Mouse (Mus musculus) erythroid progenitor cell, adult 5-6 weeks (primary cell): ENCODE data around the gene Cd8b1. TPM values are rescaled to one million over a fixed set of nuclear protein-coding genes. Genes with fewer than 3 reads are reported as not detected.
"Not testable (repeated sequence)": the region's sequence is repeated elsewhere in the genome, so short reads cannot be mapped to it uniquely, and the experiment has no call there.

Experiments
- ATAC-seq: replicated peaks from 2 replicates; pipeline ENCODE4 v1.8.0; 2016; ENCODE audit warnings: moderate number of reproducible peaks, mild to moderate bottlenecking, moderate TSS enrichment, inconsistent platforms; ENCODE audit not compliant: poor library complexity, low FRiP score, severe bottlenecking
- total RNA-seq, 2 experiments: library from RNA; stranded (forward) in 1 of 2; stranded (reverse) in 1 of 2; fragments of 150-400 nt in 1 of 2; fragments of 186-747, 209-891 nt in 1 of 2; gene quantifications; 2 replicates each; pipeline versions ENCODE4 v1.2.3 to v1.2.4; 2015 to 2017; ENCODE audit warnings: low replicate concordance in 2 of 2

Gene Cd8b1
- total RNA-seq (2015; ENCODE audit: low replicate concordance) (0.84 and 1.4 TPM in 2 replicates), total RNA-seq (2017; ENCODE audit: low replicate concordance) (0.51 TPM in 1 of 2 replicates, not detected in the other)

GRCm38 (mm10) chr6:71322491-71322921 is at the start of gene Cd8b1:
Gene Cd8b1 (plus strand): TSS chr6:71322788.
- ATAC-seq = no peak

DNA sequence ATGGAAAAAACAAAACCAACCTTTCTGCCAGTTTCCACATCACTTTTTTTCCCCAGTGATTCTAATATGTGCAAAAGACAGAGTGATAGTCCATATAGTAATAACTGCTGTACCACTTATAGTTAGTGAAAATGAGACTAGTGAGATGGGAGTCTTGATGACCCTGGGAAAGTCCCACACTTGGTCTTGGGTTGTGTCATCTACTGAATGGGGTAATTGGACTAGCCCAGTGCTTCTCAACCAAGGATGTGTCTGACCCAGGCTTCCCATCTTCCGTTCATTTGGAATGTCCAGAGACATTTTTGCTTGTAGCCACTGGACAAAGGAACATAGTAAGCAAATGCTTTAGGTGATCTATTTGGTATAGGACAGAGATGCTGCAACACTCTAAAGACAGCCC is 48.9 kb upstream of the Cd8b1 start:
- no peak for ATAC-seq

GRCm38 (mm10) chr6:71274621-71275020 is 48.0 kb upstream of the Cd8b1 start:
- ATAC-seq = no peak

- ATAC-seq = no peak
Measured at GRCm38 (mm10) chr6:71279418-71279817, 43.2 kb upstream of the Cd8b1 start.

GRCm38 (mm10) chr6:71293509-71293908 is 29.1 kb upstream of the Cd8b1 start:
- ATAC-seq = no peak

DNA sequence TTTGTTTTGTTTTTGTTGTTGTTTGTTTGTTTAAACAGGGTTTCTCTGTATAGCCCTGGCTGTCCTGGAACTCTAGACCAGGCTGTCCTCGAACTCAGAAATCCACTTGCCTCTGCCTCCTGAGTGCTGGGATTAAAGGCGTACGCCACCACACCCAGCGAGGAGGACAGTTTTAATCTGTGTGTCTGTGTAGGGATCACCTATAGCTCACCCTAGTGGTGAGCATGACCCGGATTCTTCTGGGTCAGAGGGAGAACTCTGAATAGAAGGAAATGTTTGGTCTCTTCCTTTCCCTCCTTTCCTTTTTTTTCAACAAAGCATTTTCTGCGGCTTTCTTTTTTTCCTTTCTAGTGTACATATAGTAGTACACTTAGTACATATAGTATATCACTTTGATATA is 27.3 kb upstream of the Cd8b1 start:
- no peak for ATAC-seq

DNA sequence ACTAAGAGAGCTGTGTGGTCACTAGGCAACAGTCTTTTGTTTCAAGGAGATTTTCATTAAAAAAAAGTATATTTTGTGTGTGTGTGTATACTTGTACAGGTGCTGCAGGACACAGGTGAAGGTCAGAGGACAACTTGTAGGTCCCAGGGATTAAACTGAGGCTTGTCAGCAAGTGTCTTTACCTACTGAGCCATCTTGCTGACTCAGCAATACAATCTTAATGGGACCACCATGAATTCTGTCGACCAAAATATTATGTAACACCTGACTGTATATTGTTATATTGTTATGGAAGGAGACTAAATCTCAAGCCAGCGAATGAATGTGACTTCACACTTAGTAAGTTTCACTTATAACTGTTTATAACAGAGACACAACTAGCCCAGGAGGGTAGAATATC is 24.5 kb upstream of the Cd8b1 start:
- ATAC-seq = no peak

DNA sequence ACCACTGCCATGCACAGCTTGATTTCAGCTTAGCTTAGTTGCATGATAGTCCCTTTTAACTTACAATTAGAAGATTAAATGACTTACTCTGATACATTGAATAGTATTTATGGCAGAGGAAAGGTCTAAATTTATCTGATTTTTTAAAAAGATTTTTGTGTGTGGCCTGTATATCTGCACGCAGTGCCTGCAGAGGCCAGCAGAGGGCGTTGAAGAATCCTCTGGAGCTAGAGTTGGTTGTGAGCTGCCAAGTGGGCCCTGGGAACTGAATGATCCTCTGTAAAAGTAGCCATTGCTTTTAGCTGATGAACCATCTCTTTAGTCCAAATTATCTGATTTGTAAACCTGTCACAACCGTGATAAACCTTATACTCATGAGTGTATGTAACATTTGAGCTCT is 23.8 kb upstream of the Cd8b1 start:
- no peak for ATAC-seq

GRCm38 (mm10) chr6:71302097-71302731 is 20.4 kb upstream of the Cd8b1 start:
- ATAC-seq = no peak

- ATAC-seq = no peak
Measured at GRCm38 (mm10) chr6:71307486-71307885, 15.1 kb upstream of the Cd8b1 start.

GRCm38 (mm10) chr6:71321826-71322283 is 733 bp upstream of the Cd8b1 start, which contains the start of gene Smyd1:
Gene Smyd1 (minus strand): TSS chr6:71322233.
- no peak for ATAC-seq

GRCm38 (mm10) chr6:71324816-71325215 is 2.2 kb downstream of the Cd8b1 start:
- no peak for ATAC-seq

DNA sequence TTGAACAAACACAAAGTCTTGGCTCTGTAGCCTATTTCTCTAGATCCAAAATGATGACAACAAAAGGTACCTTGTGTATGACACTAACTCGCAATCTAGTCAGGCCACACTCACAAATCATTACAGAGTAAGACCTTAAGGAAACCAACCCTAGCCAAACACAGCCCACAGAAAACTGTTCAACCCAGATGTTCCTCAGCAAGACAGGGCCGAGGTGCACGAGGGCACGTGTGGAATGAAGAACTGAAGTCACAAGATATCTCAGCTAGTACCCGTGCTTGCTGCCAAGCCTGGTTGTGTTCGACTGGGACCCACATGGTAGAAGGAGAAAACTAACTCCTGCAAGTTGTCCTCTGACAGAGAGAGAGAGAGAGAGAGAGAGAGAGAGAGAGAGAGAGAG is 7.3 kb downstream of the Cd8b1 start:
- no peak for ATAC-seq

DNA sequence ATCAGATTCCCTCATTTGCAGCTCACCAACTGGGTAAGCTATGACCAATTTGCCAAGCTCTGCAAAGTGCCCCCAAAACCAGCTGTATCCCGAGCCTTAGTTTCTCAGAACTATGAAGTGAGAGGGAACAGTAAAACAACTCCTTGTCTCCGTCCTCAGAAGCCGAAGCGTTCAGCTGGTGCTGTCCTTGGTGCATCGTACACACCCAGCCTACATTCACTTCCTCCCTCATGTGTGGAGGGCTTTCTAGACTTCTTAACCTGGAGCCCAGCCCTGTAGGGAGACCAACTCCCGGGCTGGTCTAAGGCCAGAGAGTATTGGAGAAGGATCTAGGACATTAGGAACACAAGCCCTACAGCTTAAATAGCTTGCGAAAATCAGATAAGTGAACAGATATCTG is 7.9 kb downstream of the Cd8b1 start:
- ATAC-seq = no peak

GRCm38 (mm10) chr6:71331491-71331890 is 8.9 kb downstream of the Cd8b1 start:
- ATAC-seq = not testable (repeated sequence)

DNA sequence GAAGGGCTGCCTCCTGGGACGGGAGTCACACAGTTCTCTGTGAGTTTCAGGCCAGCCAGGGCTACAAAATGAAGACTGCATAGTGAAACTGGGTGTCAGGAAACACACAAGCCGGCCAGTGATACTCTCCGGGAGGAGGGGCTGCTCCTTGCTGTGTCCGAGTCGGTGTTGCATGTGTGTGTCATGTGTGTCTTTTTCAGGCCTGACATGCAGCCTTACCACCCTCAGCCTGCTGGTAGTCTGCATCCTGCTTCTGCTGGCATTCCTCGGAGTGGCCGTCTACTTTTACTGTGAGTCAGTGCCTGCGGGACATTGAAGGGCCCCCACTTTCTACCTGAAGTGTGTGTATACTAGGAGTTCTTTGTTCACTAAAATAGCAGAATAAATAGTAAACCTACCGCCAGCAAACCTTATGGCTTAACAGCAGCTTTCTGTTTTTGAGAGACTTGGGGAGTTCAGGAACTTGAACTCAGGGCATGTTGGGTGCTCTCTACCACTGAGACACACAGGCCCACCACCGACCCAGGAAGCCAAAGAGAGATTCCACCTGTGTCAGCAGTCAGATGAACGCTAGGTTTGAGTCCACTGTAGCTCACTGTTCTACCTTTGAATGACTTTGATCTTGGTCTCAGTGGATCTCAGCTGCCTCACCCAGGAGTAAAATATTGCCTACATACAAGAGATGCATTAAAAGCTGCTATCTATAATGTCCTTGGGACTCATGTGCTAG is 9.8 kb downstream of the Cd8b1 start:
- ATAC-seq = no peak

DNA sequence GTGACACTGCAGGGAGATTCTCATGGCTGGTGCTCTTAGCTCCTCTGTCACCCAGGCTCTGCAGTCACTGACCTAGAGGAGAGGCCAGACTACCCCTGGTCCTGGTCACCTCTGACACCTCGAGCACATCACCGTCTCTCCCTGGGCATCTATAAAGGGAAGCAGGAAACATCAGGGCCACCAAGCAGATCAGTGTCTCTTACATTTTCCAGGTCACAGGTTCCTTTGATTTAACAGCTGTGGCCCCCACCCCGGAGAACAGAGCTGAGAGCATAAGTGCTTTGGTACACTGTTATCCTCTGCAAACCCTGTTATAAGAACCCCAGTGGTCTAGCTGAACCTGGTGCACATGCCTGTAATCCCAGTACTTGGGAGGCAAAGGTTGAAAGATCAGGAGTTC is 10.4 kb downstream of the Cd8b1 start:
- ATAC-seq = no peak

DNA sequence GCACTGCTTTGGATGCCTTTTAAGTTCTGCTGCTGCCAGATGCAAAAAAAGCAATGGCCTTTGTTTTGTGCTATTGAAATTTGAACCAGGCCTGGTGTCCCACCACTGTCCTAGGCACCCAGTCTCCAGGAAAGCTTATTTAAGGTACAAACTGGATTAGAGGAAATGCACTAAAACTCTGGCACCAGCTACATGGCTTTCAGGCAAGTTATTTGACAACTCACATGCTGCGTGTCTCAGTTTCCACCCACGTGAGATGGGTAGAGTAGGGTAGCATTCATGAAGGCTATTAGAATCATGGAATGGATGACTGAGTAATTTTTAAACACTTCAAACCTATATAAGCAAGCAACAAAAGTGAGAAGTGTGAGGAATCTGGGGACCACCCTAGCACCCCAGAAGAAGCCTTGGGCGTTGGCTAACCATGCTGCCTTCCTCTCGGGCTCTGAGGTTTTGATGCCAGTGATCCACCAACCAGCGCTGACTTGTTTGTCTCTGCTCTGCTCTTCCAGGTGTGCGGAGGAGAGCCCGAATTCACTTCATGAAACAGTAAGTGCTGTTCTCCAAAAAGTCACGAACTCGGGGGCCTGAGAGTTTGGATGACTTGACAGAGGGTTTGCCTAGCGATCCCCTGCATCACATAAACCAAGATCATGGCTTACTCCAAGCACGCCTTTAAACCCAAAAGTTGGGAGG is 11.1 kb downstream of the Cd8b1 start:
- no peak for ATAC-seq

GRCm38 (mm10) chr6:71337666-71338065 is 15.1 kb downstream of the Cd8b1 start:
- no peak for ATAC-seq

DNA sequence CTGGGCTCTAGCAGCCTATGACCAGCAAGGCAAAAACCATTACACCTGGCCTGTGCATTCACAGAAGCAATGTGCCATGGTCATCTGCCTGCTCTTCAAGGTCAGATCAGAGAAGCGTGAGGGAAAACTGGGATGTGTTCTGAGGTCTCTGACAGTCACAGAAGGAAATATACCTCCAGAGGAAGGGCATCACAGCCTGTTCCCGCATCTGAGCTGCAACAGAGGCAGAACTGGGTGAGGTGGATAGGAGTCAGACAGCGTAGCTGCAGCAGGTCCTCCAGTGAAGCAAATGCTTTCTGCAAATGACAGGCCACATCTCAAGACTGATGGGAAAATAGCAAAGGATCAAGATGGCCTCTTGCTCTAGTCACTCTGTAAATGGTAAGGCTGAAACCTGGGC is 16.4 kb downstream of the Cd8b1 start:
- ATAC-seq = no peak

DNA sequence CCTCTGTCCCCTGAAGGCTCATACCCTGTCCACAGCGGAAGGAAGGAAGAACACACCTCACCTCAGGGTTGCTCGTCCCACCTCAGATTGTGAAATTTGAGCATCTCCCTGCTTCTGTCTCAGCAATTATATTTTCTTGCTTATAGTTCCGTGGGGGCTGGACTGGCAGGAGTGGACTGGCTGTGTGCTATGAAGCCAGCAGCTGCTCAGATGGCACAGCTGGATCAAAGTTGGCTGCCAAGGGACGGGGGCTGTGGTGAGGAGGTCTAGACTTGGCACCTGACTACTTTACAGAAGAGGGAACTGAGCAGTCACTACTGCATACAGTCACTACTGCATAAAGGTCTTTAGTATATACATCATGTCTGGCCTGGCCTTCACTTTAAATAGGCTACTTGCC is 16.8 kb downstream of the Cd8b1 start:
- ATAC-seq = no peak
